Mouse (Mus musculus) CH12.LX (cell line): ENCODE measurements around the gene Rnf144b. TPM values are rescaled to one million over a fixed set of nuclear protein-coding genes. Genes with fewer than 3 reads are reported as not detected.

Source experiments
- DNase-seq: peaks from one replicate; pipeline ENCODE4 v3.0.0-alpha.2; 2013; ENCODE audit errors: extremely low read depth
- H3K27ac ChIP-seq: 2 replicates; pipeline ENCODE4 v1.5.1; 2012; ENCODE audit warnings: low read depth, mild to moderate bottlenecking, control low read depth, moderate library complexity; ENCODE audit not compliant: insufficient read depth
- H3K27me3 ChIP-seq: replicated peaks from 2 replicates; pipeline ENCODE3; 2012; ENCODE audit warnings: inconsistent platforms
- H3K36me3 ChIP-seq, 2 experiments: replicated peaks in 1 of 2; 2 replicates each; pipeline versions ENCODE3 to v1.6.1; 2012; ENCODE audit warnings: inconsistent platforms in 1 of 2, low read length in 1 of 2, mild to moderate bottlenecking in 1 of 2, mixed read lengths in 1 of 2, moderate library complexity in 1 of 2; ENCODE audit not compliant: control insufficient read depth in 1 of 2, insufficient read depth in 1 of 2
- H3K4me1 ChIP-seq, 2 experiments: 2 replicates each; pipeline ENCODE4 v1.6.1; 2012; ENCODE audit warnings: inconsistent platforms in 1 of 2, moderate library complexity in 1 of 2; ENCODE audit not compliant: insufficient read depth in 2 of 2, control insufficient read depth in 1 of 2
- H3K4me2 ChIP-seq: 2 replicates; pipeline ENCODE4 v1.6.1; 2012; ENCODE audit warnings: low read depth, mild to moderate bottlenecking, control low read depth; ENCODE audit not compliant: poor library complexity, insufficient read depth, severe bottlenecking
- H3K4me3 ChIP-seq, 3 experiments: fragments of 150-350 bp in 1 of 3; sonication (generic) in 1 of 3; replicated peaks in 1 of 3; 2 replicates each; pipeline versions ENCODE3 to v1.5.1; 2011 to 2012; ENCODE audit warnings: low read depth in 2 of 3, low read length in 2 of 3, mild to moderate bottlenecking in 2 of 3, moderate library complexity in 2 of 3, control low read depth in 1 of 3, improper control_type of control experiment in 1 of 3, inconsistent platforms in 1 of 3, mixed read lengths in 1 of 3; ENCODE audit not compliant: poor library complexity in 1 of 3
- H3K79me2 ChIP-seq: replicated peaks from 2 replicates; pipeline ENCODE4 v1.6.1; 2012; ENCODE audit warnings: mild to moderate bottlenecking, moderate library complexity; ENCODE audit not compliant: control insufficient read depth, poor library complexity, insufficient read depth, severe bottlenecking; ENCODE audit errors: extremely low read depth
- H3K9ac ChIP-seq: 2 replicates; pipeline ENCODE4 v1.6.1; 2012; ENCODE audit warnings: low read depth, mild to moderate bottlenecking, control low read depth, moderate library complexity; ENCODE audit not compliant: insufficient read depth
- H3K9me3 ChIP-seq: replicated peaks from 2 replicates; pipeline ENCODE3; 2012; ENCODE audit warnings: low read length, inconsistent platforms, mixed read lengths
- BHLHE40 ChIP-seq: IDR thresholded peaks from 2 replicates; pipeline ENCODE4 v1.6.1; 2011; ENCODE audit warnings: mild to moderate bottlenecking, low read depth, low read length, improper control_type of control experiment
- CHD1 ChIP-seq: IDR thresholded peaks from 2 replicates; pipeline ENCODE4 v1.6.1; 2012; ENCODE audit warnings: low read depth, low read length, improper control_type of control experiment, inconsistent platforms
- ETS1 ChIP-seq: conservative IDR thresholded peaks from 2 replicates; pipeline ENCODE4 v1.6.1; 2012; ENCODE audit warnings: low read depth, mild to moderate bottlenecking, inconsistent platforms, low read length, improper control_type of control experiment, moderate library complexity
- MAFK ChIP-seq: IDR thresholded peaks from 2 replicates; pipeline ENCODE4 v1.6.1; 2011; ENCODE audit warnings: low read length, improper control_type of control experiment; ENCODE audit not compliant: insufficient replicate concordance
- MAX ChIP-seq: IDR thresholded peaks from 2 replicates; pipeline ENCODE4 v1.6.1; 2011; ENCODE audit warnings: low read length, improper control_type of control experiment
- MAZ ChIP-seq: IDR thresholded peaks from 2 replicates; pipeline ENCODE4 v1.6.1; 2012; ENCODE audit warnings: low read depth, mild to moderate bottlenecking, inconsistent platforms, low read length, improper control_type of control experiment, moderate library complexity
- MEF2A ChIP-seq: IDR thresholded peaks from 2 replicates; pipeline ENCODE4 v1.6.1; 2014; ENCODE audit warnings: low read depth, mild to moderate bottlenecking, inconsistent platforms, low read length, improper control_type of control experiment, borderline replicate concordance
- MYC ChIP-seq: IDR thresholded peaks from 2 replicates; pipeline ENCODE4 v1.6.1; 2011; ENCODE audit warnings: low read depth, mild to moderate bottlenecking, improper control_type of control experiment, low read length
- NRF1 ChIP-seq: IDR thresholded peaks from 2 replicates; pipeline ENCODE4 v1.6.1; 2014; ENCODE audit warnings: low read depth, mild to moderate bottlenecking, inconsistent platforms, low read length, improper control_type of control experiment, moderate library complexity
- RAD21 ChIP-seq: IDR thresholded peaks from 2 replicates; pipeline ENCODE4 v1.6.1; 2011; ENCODE audit warnings: low read depth, mild to moderate bottlenecking, low read length, improper control_type of control experiment, moderate library complexity
- RCOR1 ChIP-seq: conservative IDR thresholded peaks from 2 replicates; pipeline ENCODE4 v1.6.1; 2012; ENCODE audit warnings: low read depth, mild to moderate bottlenecking, inconsistent platforms, low read length, improper control_type of control experiment
- SIN3A ChIP-seq: IDR thresholded peaks from 2 replicates; pipeline ENCODE4 v1.6.1; 2012; ENCODE audit warnings: low read length, improper control_type of control experiment, inconsistent platforms
- SMC3 ChIP-seq: IDR thresholded peaks from 2 replicates; pipeline ENCODE4 v1.6.1; 2011; ENCODE audit warnings: low read depth, low read length, improper control_type of control experiment
- TBP ChIP-seq: conservative IDR thresholded peaks from 2 replicates; pipeline ENCODE4 v1.6.1; 2011; ENCODE audit warnings: low read depth, low read length, improper control_type of control experiment
- USF1 ChIP-seq: IDR thresholded peaks from 2 replicates; pipeline ENCODE4 v1.6.1; 2014; ENCODE audit warnings: low read depth, mild to moderate bottlenecking, inconsistent platforms, low read length, improper control_type of control experiment
- USF2 ChIP-seq: conservative IDR thresholded peaks from 2 replicates; pipeline ENCODE4 v1.6.1; 2011; ENCODE audit warnings: low read depth, low read length, improper control_type of control experiment
- ZKSCAN1 ChIP-seq: IDR thresholded peaks from 2 replicates; pipeline ENCODE4 v1.6.1; 2012; ENCODE audit warnings: low read depth, inconsistent platforms, low read length, improper control_type of control experiment, borderline replicate concordance
- ZMIZ1 ChIP-seq: IDR thresholded peaks from 2 replicates; pipeline ENCODE4 v1.6.1; 2012; ENCODE audit warnings: low read depth, mild to moderate bottlenecking, inconsistent platforms, low read length, improper control_type of control experiment
- ZNF384 ChIP-seq: IDR thresholded peaks from 2 replicates; pipeline ENCODE4 v1.6.1; 2012; ENCODE audit warnings: low read depth, low read length, improper control_type of control experiment, inconsistent platforms
- dilution Hi-C: fragments of 300-500 bp; cut with MboI; formaldehyde crosslinking; loops from 2 replicates; pipeline ENCODE4 v1.14.3; 2020; ENCODE audit warnings: low sequenced_read_pairs; ENCODE audit not compliant: extremely low pct_unique_long_range_greater_than_20kb, extremely low pct_ligation_motif_present
- in situ Hi-C: fragments of 300-500 bp; cut with MboI; formaldehyde crosslinking; loops from 3 replicates; pipeline ENCODE4 v1.14.3; 2019; ENCODE audit warnings: low sequenced_read_pairs, low pct_ligation_motif_present, low pct_unique_long_range_greater_than_20kb, mixed read lengths
- polyA plus RNA-seq: library from polyadenylated mRNA; unstranded; fragments of >175 nt; gene quantifications from 2 replicates; pipeline ENCODE4 v1.2.1, GENCODE M21; 2012; ENCODE audit warnings: low read depth; ENCODE audit not compliant: insufficient read length
- total RNA-seq, 2 experiments: library from RNA; depleted of rRNA; stranded (reverse); fragments of 300-350 nt in 1 of 2; fragments of >200 nt in 1 of 2; gene quantifications; 2 replicates each; pipeline ENCODE4 v1.2.3; 2012 to 2014

The Rnf144b gene
- total and polyA plus RNA-seq, 3 experiments: not detected

- Histone ChIP-seq H3K27ac (no peak overlapping the region), H3K9me3 (peaks cover 7% of the 10 kb centered on the region), H3K27me3 (no peaks in the 10 kb centered on the region), H3K36me3 (no peaks in the 10 kb centered on the region), H3K4me1 (peaks cover 0 to 13% of the 10 kb centered on the region in 2 experiments; a peak in 2 of 4 replicates), H3K9ac (no peak overlapping the region), H3K79me2 (no peaks in the 10 kb centered on the region), H3K4me3 (no peak overlapping the region)
- in situ Hi-C loops (no loop called here), dilution Hi-C loops (no loop called here)
- no peak for DNase-seq
- TF ChIP-seq SIN3A (no peak), CHD1 (no peak), SMC3 (no peak), MAFK (no peak), MAX (no peak), ETS1 (no peak), MAZ (no peak), USF1 (no peak), NRF1 (no peak)
- TF ChIP-seq, all 38 proteins: peak for 0
- no peak overlapping the region for H3K4me2 ChIP-seq
These were observed 39.5 kb downstream of the Rnf144b start for GRCm38 (mm10) chr13:47162001-47162400.

DNA sequence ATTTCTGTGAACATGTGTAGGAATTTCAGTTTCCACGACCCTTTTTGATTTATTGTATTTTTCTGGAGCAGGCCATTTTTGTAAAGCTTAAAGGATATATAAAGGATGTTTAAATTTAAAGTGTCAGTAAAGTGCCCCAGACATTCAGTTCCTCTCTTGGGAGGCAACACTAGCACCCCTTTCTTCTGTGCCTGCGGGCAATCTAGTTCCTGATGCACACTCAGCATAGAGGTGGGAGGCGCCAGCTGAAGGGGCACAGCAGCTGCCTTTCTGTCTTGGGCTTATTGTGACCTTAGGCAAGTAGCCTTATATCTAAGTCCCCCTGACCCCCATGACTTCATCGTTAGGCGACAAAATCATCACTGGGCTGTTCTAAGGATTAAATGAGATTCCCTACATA, 42.3 kb downstream of the Rnf144b start:
- Histone ChIP-seq H3K79me2 (no peaks in the 10 kb centered on the region), H3K27ac (no peak overlapping the region), H3K4me1 (peaks cover 0 to 13% of the 10 kb centered on the region in 2 experiments; a peak in 2 of 4 replicates), H3K36me3 (no peaks in the 10 kb centered on the region), H3K9ac (no peak overlapping the region), H3K27me3 (no peaks in the 10 kb centered on the region), H3K4me3 (no peak overlapping the region), H3K9me3 (peaks cover 7% of the 10 kb centered on the region), H3K4me2 (no peak overlapping the region)
- TF ChIP-seq USF1 (no peak), MYC (no peak), RAD21 (no peak), CHD1 (no peak), BHLHE40 (no peak), USF2 (no peak), ZNF384 (no peak), RCOR1 (no peak), TBP (no peak), ZMIZ1 (no peak), MAZ (no peak), MEF2A (no peak), ETS1 (no peak), NRF1 (no peak), ZKSCAN1 (no peak), MAFK (no peak), SIN3A (no peak)
- dilution Hi-C loops (no loop called here), in situ Hi-C loops (no loop called here)
- no peak for DNase-seq
